Comparison of ENCODE assay signal across 23 mouse cellular contexts in the genomic region with DNA sequence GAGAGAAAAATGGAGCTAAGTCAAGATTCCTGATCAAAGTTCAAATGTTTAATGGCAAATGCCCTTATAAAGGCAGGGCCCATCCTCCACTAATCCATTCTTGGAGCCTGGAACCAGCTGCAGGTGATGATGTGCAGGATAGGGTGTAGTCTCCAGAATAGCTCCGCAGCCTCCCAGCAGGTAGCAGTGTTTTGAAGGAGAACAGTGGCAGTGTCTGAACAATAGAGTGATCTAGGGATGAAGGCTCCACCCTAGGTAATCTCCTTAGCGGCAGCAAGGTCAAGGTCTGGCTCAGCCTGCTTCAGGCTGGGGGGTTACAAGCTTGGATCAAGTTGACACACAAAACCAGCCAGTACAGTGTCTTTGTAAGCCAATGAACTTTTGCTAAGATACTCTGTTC.
"Had no signal": no experiment of that assay in that cellular context is flagged by ENCODE, and none has a peak within 500 bp of the region (broad histone marks: within the 10 kb centered on the region; RNA-seq: fewer than 3 reads in every experiment).

No protein-coding gene starts in this region.

- H3K27ac ChIP-seq: heart, adult 2 months; heart, embryonic 13.5 days; heart, embryonic 15.5 days; hindbrain, embryonic 10.5 days; hindbrain, embryonic 12.5 days; hindbrain, embryonic 14.5 days; layer of hippocampus, adult 2 months; left cerebral cortex, adult 2 months; limb, embryonic 10.5 days; limb, embryonic 12.5 days; liver, embryonic 13.5 days; liver, embryonic 15.5 days had no signal

- DNase-seq: gastrocnemius, postnatal 14 days; gastrocnemius, postnatal 36 days; heart, adult 11 months; heart, adult 2 months; heart, postnatal 14 days; heart, postnatal 36 days; kidney, adult 18-20 months; kidney, adult 8-10 months; kidney, postnatal 10 days; kidney, postnatal 25 days; kidney, postnatal 4 days; liver; liver, embryonic 13.5 days had no signal

- H3K36me3 ChIP-seq: heart, embryonic 13.5 days; heart, embryonic 15.5 days; hindbrain, embryonic 10.5 days; hindbrain, embryonic 12.5 days; limb, embryonic 10.5 days; limb, embryonic 12.5 days; liver, embryonic 13.5 days; liver, embryonic 15.5 days had no signal

- H3K9me3 ChIP-seq: heart, embryonic 13.5 days; heart, embryonic 15.5 days; hindbrain, embryonic 10.5 days; hindbrain, embryonic 12.5 days; limb, embryonic 10.5 days; limb, embryonic 12.5 days; liver, embryonic 13.5 days; liver, embryonic 15.5 days had no signal

- H3K9ac ChIP-seq: heart, embryonic 13.5 days; heart, embryonic 15.5 days; hindbrain, embryonic 12.5 days; hindbrain, embryonic 14.5 days; limb, embryonic 12.5 days; liver, embryonic 13.5 days; liver, embryonic 15.5 days had no signal

- H3K4me3 ChIP-seq: heart, adult 2 months; heart, embryonic 13.5 days; heart, embryonic 15.5 days; hindbrain, embryonic 10.5 days; hindbrain, embryonic 12.5 days; layer of hippocampus, adult 2 months; left cerebral cortex, adult 2 months; limb, embryonic 10.5 days; limb, embryonic 12.5 days; liver, embryonic 13.5 days; liver, embryonic 15.5 days had no signal

- H3K4me1 ChIP-seq: heart, embryonic 13.5 days; heart, embryonic 15.5 days; hindbrain, embryonic 10.5 days; hindbrain, embryonic 12.5 days; limb, embryonic 10.5 days; limb, embryonic 12.5 days; liver, embryonic 13.5 days; liver, embryonic 15.5 days had no signal

- H3K27me3 ChIP-seq: heart, embryonic 13.5 days; heart, embryonic 15.5 days; hindbrain, embryonic 12.5 days; limb, embryonic 12.5 days; liver, embryonic 13.5 days; liver, embryonic 15.5 days had no signal
